Mouse (Mus musculus) heart, adult 2 months (tissue): ENCODE measurements at regions not wholly inside any gene's neighbourhood (a gene's known extent, or its start where the extent isn't known, plus 50 kb on each side); places are given as distances from the start of the nearest gene placed in this dataset.
A peak's percentile ranks its signal among the peaks of the same experiment; 100 is the strongest.

Experiments used
- DNase-seq, 2 experiments: peaks; one replicate each; pipeline ENCODE4 v3.0.0; 2021
- H3K27ac ChIP-seq: fragments of 200-600 bp; 2 replicates; pipeline ENCODE4 v1.8.1; 2022
- H3K27me3 ChIP-seq: fragments of 200-500 bp; 2 replicates; pipeline ENCODE4 v1.6.1; 2012; ENCODE audit warnings: mild to moderate bottlenecking, low read length, inconsistent platforms, mixed read lengths; ENCODE audit not compliant: control insufficient read depth, insufficient read depth
- H3K36me3 ChIP-seq: fragments of 200-500 bp; 2 replicates; pipeline ENCODE4 v1.6.1; 2012; ENCODE audit warnings: low read length, inconsistent platforms; ENCODE audit not compliant: control insufficient read depth, insufficient read depth
- H3K4me1 ChIP-seq: fragments of 200-500 bp; 2 replicates; pipeline ENCODE4 v1.6.1; 2011; ENCODE audit warnings: low read length; ENCODE audit not compliant: control insufficient read depth, insufficient read depth
- H3K4me3 ChIP-seq: fragments of 200-600 bp; 2 replicates; pipeline ENCODE4 v1.8.1; 2022
- H3K79me2 ChIP-seq: fragments of 200-500 bp; replicated peaks from 2 replicates; pipeline ENCODE4 v1.6.1; 2012; ENCODE audit warnings: mild to moderate bottlenecking, inconsistent platforms, low read length, moderate library complexity, mixed read lengths; ENCODE audit not compliant: control insufficient read depth, insufficient read depth
- H3K9ac ChIP-seq: fragments of 200-500 bp; 2 replicates; pipeline ENCODE4 v1.6.1; 2012; ENCODE audit warnings: low read depth, mild to moderate bottlenecking, control low read depth, inconsistent platforms, low read length, mixed read lengths
- CTCF ChIP-seq: fragments of 200-600 bp; IDR thresholded peaks from 2 replicates; pipeline ENCODE4 v1.8.1; 2022; ENCODE audit warnings: antibody characterized with exemption, mild to moderate bottlenecking, moderate library complexity
- EP300 ChIP-seq: fragments of 200-500 bp; IDR thresholded peaks from 2 replicates; pipeline ENCODE4 v1.6.1; 2011; ENCODE audit warnings: low read depth, low read length, control low read depth; ENCODE audit not compliant: insufficient read depth
- POLR2A ChIP-seq: fragments of 200-500 bp; IDR thresholded peaks from 2 replicates; pipeline ENCODE4 v1.6.1; 2011; ENCODE audit warnings: mild to moderate bottlenecking, low read depth, low read length, control low read depth; ENCODE audit not compliant: insufficient read depth
- WGBS: fragments of 180-500 bp; shearing (Covaris S2); methylation state at CpG from one replicate; pipeline ENCODE4 v1.1.7; 2018; 5-methylcytosine and 5-hydroxymethylcytosine counted together
- intact Hi-C: fragments of 180-260 bp; cut with DNase I; formaldehyde crosslinking; loops from one replicate; pipeline ENCODE4 v1.15.1; 2025

- Histone ChIP-seq H3K79me2 (no peaks in the 10 kb centered on the region), H3K4me1 (no peaks in the 10 kb centered on the region), H3K27ac (no peak overlapping the region), H3K9ac (no peak overlapping the region), H3K4me3 (no peak overlapping the region), H3K36me3 (no peaks in the 10 kb centered on the region), H3K27me3 (no peaks in the 10 kb centered on the region)
- no peak for TF ChIP-seq CTCF
- TF ChIP-seq POLR2A, result no peak
- TF ChIP-seq EP300, result no peak
- intact Hi-C loops, result loop anchor here (2.0 to 10.0 kb wide), 2 partner anchors 23 to 319 kb away; no protein-coding TSS in a partner anchor
- peak; percentile 24 to 45 for DNase-seq
- WGBS, result 60% methylated on average over 12 of the region's 12 CpGs
Measured at GRCm38 (mm10) chr13:59393231-59393938, 191.6 kb downstream of the Agtpbp1 start.

- 72% methylated on average over 4 of the region's 4 CpGs for WGBS
- Histone ChIP-seq H3K27ac (no peak overlapping the region), H3K4me1 (no peaks in the 10 kb centered on the region), H3K9ac (no peak overlapping the region), H3K27me3 (no peaks in the 10 kb centered on the region), H3K79me2 (no peaks in the 10 kb centered on the region), H3K36me3 (no peaks in the 10 kb centered on the region), H3K4me3 (no peak overlapping the region)
- no peak for DNase-seq
- intact Hi-C loops, result loop anchor here (2.0 to 10.0 kb wide), 2 partner anchors 22 to 318 kb away; no protein-coding TSS in a partner anchor
- no peak for TF ChIP-seq EP300
- no peak for TF ChIP-seq CTCF
Measured at GRCm38 (mm10) chr13:59392828-59393227, 192.2 kb downstream of the Agtpbp1 start.

- intact Hi-C loops, result no loop called here
- WGBS, result 87% methylated on average over 14 of the region's 14 CpGs
- Histone ChIP-seq H3K9ac (no peak overlapping the region), H3K4me1 (no peaks in the 10 kb centered on the region), H3K36me3 (no peaks in the 10 kb centered on the region), H3K79me2 (no peaks in the 10 kb centered on the region), H3K27ac (no peak overlapping the region), H3K4me3 (no peak overlapping the region), H3K27me3 (no peaks in the 10 kb centered on the region)
- no peak for TF ChIP-seq EP300
- DNase-seq, result no peak
Measured at GRCm38 (mm10) chr13:59387627-59388325, 197.3 kb downstream of the Agtpbp1 start.

- no peak overlapping the region for H3K27ac ChIP-seq
- H3K27me3 ChIP-seq, result no peaks in the 10 kb centered on the region
- no peaks in the 10 kb centered on the region for H3K79me2 ChIP-seq
- 80% methylated on average over 7 of the region's 7 CpGs for WGBS
- intact Hi-C loops, result no loop called here
- no peak overlapping the region for H3K9ac ChIP-seq
- no peaks in the 10 kb centered on the region for H3K4me1 ChIP-seq
- TF ChIP-seq EP300 (no peak), POLR2A (no peak), CTCF (no peak)
- H3K36me3 ChIP-seq, result no peaks in the 10 kb centered on the region
- no peak overlapping the region for H3K4me3 ChIP-seq
- no peak for DNase-seq
Measured at GRCm38 (mm10) chr13:59386935-59387540, 198.0 kb downstream of the Agtpbp1 start.

- intact Hi-C loops, result no loop called here
- 61% methylated on average over 6 of the region's 6 CpGs for WGBS
- no peak for TF ChIP-seq EP300
- TF ChIP-seq CTCF, result no peak
- TF ChIP-seq POLR2A, result no peak
Measured at GRCm38 (mm10) chr13:59385824-59386223, 199.2 kb downstream of the Agtpbp1 start.

More at GRCm38 (mm10) chr13:59385824-59386223, 199.2 kb downstream of the Agtpbp1 start:
- Histone ChIP-seq H3K36me3 (no peaks in the 10 kb centered on the region), H3K9ac (no peak overlapping the region), H3K79me2 (no peaks in the 10 kb centered on the region), H3K27ac (no peak overlapping the region), H3K4me3 (no peak overlapping the region), H3K4me1 (no peaks in the 10 kb centered on the region), H3K27me3 (no peaks in the 10 kb centered on the region)
- no peak for DNase-seq
